Mouse (Mus musculus) cerebellum, adult 11 months (tissue): ENCODE measurements around the gene Tmc7.
A peak's percentile ranks its signal among the peaks of the same experiment; 100 is the strongest.

ENCODE experiments used
- DNase-seq: peaks from one replicate; pipeline ENCODE4 v3.0.0; 2022

The Tmc7 gene

DNA sequence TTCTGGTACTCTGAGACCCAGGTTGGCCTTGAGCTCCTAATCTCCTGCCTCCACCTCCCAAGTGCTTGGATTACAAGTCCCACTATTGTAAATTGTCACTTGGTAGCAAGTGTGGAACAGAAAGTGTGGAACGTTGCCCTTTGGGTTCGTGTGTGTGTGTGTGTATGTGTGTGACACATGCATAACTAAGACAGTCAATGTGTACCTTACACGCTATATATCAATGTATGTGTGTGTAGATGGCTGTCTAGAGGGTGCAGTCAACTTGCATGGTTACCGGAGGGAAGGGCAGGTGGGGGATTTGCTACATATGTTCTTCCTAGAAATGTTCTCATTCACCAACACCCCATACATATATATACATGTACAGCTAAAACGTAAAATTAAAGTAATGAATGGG, 390 bp upstream of the Tmc7 start:
- no peak for DNase-seq

DNA sequence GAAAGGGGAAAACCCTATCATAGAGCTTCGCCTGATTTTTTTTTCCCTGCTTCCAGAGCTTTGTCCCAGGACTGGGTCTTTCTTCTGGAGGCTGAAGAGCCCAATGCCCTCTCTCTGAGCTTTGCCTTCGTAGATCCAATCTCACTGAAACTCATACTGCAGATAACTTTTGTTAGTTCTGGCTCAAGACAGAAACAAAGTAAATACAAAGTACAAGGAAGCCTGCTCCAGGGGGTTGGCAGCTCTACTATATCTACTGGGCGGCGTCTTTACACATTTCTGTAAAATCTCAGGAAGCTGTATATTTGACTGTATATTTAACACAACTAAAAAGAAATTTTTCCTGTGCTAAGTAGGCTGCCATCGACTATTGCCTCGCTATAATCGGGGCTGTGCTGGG, 715 bp downstream of the Tmc7 start:
- no peak for DNase-seq

DNA sequence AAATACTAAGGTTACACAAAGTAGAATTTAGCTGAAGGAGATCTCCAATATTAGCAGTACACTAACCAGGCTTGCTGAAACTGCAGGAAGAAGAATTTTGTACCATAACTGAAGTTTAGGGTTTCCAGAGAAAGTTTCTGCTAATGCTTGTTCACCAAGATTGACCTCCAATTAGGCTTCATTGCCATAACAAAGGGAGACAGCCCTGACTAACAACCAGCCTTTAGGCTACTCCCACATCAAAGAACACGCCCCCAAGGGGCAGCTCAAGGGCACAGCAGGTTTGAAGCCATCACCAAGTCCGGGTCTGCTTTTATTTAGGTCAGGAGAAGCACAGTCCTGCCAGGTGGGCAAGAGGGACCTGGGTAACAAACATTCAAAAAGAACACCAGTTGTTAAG, 4.6 kb downstream of the Tmc7 start:
- DNase-seq, result no peak

DNA sequence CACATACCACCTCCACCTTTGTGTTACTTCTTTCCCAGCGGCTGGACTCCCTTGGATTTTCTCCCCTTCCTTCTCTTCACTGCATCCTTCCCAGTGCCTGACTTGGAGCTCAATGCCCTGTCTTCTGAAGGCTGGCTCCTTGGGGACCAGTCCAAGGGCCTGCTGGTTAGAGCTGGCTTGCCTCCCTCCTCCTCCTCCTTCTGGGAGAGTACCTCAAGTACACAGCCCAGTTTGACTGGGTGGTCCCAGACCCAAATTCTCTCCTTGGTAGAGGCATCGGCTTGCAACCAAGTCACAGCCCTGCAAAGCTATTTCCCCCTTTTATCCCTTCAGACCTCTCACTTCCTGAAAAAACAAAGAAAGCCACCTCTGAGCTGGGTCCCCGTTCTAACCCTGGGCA, 6.3 kb downstream of the Tmc7 start:
- no peak for DNase-seq

DNA sequence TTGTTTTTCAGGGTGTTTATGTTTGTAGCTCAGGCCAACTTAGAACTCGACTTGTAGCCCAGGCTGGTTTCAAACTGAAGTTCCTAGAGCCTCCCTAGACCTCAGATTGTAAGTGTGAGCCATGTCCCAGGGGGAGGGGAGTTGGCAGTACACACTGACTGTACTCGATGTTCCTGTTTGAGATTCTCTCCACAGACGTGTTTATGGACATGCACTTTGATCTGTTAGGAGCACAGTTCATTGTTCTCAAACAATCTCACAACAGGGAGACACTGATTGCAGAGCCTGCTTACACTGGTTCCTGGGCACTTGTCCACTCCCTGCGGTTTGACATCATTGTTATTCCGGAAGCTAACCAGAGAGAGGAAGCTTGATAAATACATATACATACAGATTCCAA, 12.5 kb downstream of the Tmc7 start:
- no peak for DNase-seq

DNA sequence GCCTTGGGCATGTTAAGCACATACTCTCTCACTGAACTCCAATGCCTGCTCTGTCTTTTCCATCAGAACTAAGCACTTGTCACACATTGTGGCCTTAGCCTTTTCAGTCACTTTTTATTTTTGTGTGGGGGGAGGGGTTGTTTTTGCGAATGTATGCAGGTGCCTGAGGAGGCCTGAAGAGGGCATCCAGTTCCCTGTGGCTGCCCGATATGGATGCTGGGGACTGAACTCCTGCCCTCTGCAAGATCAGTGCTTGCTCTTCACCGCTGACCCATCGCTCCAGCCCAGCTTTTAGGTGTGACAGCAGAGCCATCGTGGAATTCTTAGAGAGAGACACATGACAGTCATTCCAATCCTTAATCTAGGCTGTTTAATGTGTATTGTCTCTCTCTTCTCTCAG, 13.2 kb downstream of the Tmc7 start:
- DNase-seq, result no peak

DNA sequence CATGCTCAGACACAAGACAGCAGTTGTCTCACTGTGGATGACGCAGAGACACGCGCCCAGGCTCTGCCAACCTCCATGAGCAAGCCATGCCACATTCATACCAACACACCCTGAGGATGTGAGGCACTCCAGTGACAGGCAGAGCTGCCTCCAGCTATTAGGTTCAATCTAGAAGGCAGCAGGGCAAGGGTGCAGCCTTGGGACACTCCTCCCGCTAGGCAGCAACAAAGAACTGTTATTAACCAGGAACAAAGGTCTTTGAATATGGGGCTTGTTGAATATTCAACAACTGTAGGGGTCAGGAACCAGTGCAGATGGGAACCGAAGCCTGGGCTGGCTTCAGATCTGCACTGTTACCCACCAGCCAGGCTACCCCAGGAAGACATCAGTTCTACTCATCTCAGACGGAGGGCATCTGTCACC, 15.4 kb downstream of the Tmc7 start:
- no peak for DNase-seq

DNA sequence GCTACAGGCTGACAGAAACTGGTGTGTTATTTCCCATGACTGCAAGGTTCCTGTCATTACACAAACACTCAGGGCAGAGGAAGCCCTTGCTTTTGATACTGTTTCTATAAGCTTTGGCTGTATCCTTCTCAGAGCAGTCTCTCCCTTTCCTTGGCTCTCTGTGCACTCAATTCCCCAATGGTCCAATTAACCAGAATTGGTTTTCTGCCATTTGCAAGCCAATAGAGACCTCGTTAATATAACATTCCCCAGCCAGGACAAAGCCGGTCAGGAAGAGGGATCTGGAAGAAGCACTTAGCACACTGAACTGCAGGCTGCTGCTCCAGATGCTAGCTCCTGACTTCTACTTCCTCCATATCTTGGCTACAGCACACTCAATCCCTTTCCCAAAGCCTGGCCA, 30.2 kb downstream of the Tmc7 start:
- no peak for DNase-seq

DNA sequence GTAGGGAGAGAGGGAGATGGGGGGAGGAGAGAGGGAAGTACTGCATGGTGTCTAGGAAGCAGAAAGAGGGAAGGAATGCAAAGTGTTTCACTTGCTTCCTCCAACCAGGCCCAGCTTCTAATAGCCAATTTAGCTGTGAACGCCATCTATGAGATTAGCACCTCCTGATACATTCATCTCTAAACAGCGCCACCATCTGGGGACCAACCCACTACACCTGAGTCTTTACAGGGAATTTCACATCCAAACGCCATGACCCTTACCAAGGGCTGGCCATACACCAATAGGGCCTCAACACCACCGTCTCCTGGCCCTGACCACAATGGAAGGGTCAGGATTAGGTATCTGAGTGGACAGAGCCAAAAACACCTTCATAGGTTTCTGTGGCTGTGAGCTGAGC, 30.7 kb downstream of the Tmc7 start:
- no peak for DNase-seq

DNA sequence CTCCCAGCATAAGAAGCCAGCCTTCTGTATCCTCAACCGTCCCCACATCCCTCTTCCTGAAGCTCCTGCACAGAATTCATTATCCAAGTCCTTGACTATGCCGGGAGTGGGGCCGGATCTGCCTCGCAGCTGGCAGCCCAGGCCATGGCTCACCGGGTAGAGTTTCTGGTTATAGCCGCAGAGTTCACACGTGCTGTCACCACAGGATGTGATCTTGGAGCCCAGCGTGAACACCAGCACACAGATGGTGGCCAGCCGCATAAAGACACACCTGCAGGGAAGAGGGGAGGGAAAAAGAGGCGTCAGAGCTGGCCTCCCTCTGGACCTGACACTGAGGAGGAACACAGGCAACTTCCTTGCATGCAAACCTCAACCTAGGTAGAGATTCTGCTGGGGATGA, 37.1 kb downstream of the Tmc7 start:
- no peak for DNase-seq

DNA sequence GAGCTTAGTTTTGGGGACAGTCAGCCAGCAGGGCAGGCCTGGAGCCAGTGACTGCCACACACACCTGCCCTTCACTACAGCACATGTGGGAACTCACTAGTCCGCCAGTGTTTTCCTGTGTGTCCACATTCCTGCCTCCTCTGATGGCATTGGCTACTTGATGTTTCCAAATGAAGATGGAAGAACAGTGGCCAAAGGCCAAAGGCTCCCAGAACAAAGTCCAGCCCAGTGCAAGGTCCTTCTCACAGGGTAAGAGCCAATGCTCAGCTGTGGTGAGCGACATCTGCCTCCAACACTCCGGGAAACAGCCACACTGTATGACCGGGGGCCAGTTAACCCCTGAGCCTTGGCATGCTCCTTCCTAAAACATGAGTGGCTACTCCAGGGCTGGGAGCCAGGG, 40.4 kb downstream of the Tmc7 start:
- DNase-seq, result no peak

DNA sequence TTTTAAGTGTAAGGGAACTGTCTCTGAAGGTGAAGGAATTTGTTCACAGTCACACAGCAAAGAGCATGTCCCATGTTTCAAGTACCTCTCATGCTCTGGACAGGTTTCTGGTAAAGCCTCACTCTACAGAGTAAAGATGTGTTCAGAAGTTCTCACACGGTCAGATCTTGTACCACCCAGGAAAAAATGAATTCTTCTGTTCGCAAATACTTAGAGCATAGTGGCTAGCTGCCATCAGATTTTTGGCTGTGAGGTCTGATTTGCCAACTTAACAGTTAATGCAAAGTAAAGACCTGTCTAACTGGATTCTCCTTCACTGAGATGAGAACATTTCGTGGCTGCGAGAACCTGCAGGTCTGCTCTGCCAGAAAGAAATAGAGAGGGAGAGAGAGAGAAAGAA, 49.5 kb downstream of the Tmc7 start:
- no peak for DNase-seq

DNA sequence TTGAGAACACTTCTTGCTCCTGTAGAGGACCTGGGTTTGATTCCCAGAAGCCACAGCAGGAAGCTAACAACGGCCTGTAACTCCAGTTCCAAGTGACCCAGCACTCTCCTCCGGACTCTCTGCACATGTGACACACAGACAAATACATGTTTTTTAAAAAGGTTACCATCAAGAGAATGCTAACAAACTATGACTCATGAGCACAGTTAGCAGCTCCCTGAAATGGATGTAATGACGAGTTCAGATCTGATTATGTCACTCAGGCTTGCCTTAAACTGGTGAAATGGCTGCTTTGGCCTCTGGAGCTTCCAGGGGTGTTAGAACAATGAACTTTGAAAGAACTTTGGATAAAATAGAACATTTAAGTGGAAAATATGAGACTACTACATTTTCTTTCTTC, 50.2 kb downstream of the Tmc7 start:
- DNase-seq, result no peak

DNA sequence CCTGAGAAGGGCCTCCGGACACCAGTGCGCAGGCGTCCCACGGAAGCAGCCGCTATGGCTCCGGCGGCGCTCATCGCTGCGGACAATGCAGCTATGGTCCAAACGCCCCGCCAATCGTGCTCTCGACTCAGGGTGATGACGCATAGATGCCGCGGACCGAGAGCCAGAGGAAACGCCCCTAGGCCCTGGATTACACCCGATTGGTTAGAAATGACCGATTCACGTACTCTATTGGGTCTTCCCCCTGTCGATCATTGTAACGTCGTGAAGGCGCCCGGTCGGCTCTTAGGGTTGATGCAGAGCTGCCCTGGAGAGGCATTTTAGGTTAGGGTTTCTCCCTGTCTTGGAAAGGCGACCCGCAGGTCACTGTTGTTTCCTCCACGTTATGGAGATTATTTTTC, 51.4 kb downstream of the Tmc7 start, which contains the start of gene Coq7:
TSS of gene Coq7 (minus strand) at position 179 of the 401 bp plus-strand sequence.
- peak; percentile 95 for DNase-seq

DNA sequence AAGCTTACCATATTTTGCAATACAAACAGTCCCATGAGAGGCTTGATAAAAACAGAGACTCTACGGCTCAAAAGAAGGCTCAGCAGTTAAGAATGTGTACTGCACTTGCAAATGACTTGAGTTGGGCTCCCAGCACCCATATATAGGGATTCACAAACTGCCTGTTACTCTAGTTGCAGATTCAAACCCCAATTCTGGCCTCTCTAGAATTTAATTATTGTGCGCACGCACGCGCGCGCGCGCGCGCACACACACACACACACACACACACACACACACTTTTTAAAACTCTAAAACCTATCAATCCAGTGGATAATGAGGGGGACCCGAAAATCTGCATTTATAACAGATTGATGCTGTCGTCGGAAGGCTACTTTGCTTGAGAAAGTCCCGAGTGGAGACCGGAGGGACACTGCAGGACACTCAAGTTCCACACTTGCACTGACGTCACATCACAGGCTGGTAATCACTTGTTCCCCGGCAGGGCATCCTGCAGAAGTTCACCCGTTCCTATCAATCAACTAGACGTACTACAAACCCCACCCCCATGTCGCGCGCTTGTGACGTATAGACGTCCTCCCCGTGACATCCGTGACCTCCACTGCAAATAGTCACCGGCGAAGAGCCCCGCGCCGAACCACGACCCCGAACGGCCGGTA, 51.9 kb downstream of the Tmc7 start:
- DNase-seq, result peak; percentile 96

DNA sequence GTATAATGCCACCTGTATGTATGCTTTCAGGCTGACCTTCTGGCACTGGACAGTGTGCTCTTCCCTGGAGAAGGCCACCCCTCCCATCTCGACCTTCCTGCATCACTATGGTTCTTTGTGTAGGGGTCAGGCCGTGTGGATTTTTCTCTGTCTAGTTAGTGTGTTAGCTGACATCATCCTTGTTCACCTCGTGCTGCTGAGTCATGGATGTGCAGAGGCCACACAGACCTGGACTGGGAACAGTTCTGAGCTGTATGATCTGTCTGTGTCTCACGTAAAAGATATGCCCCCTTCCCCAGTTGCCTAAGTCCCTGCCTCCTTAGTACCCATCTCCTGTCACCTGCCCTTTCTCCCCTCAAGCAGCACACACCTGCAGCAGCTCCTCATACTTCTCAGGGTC, 57.6 kb downstream of the Tmc7 start:
- DNase-seq, result no peak

DNA sequence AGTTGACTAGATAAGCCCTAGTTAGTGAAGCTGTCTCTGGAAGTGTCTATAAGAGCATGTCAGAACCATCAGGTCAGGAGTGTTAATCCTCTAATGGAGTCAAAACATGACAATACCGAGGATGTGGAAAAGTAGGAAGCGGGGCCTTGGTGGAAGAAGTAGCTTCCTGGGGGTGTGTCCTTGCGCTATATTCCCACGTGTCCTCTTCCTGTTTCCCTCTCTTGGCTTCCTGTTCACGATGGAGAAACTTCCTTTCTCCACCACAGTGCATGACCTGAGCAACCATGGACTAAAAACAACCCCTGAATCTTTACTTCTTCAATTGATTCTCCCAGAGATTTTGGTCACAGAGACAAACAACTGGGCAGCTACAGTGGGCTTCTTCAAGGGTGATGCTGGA, 62.5 kb downstream of the Tmc7 start:
- DNase-seq, result no peak

DNA sequence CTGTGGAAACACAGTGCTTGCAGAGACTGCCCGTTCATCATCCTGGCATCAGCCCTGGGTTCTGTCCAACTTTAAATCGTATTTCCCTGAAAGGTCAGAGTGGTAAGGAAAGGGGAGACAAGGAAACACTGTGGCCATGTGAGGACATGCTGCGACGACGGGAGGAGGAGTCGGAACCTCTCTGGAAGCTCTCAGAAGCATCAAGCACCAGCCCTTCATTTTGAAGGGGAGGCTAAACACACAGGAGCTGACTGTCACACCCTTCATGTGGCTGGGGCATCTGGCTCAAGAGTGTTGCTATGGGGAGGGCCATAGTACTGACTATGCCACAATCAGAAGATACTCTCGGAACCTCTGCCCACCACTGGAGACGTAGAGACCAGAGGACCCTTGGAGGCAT, 64.9 kb downstream of the Tmc7 start:
- DNase-seq, result no peak

DNA sequence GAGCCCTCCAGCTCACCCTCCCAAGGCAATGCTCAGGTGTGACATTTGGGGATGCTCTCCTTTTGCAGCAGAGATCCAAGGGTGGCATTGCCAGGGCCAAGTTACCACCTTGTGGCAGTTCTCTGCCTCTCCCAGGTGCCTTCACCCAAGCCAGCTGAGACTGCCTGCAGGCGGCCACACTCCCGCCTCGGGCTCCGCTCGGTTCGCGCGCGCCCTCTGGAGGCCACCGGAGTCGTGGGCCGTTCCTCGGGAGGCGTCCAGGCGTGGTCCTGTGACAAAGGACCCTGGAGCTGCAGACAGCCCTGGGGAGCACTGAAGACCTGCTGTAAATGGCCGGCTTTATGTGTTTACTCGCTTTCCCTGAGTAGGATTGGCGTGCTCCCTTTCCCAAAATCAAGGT, 65.8 kb downstream of the Tmc7 start:
- peak; percentile 53 for DNase-seq

DNA sequence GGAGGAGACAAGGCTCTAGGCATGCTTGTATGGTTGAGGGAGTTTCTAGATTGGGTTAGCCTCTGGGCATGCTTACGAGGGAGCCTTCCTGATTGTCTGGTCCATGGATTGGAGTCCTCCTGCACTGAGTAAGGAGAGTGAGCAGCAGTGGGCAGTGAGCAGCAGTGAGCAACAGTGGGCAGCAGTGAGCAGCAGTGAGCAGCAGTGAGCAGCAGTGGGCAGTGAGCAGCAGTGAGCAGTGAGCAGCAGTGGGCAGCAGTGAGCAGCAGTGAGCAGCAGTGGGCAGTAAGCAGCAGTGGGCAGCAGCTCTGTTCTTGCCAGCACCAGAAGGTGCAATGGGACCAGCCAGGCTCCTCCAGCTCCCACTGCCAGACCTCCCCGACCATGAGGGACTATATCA, 66.7 kb downstream of the Tmc7 start:
- no peak for DNase-seq

DNA sequence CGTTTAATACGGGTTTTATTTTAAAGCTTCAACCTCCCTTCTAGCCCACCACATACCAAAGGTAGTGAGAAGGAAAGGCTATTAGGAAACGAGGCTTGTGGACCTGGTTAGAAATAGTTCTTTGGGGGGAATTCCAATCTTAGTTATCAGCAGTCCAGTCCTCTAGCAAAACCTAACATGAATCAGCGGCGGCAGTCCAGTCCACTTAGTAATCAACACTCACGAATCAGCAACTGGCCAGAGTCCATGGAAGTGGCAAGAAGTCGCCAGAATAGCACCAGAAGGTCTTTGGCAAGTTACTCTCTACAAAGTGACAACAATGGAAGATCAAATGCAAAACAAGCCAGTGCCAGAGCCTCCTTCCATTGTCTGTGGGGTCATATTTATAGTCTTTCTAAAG, 76.0 kb downstream of the Tmc7 start:
- no peak for DNase-seq

DNA sequence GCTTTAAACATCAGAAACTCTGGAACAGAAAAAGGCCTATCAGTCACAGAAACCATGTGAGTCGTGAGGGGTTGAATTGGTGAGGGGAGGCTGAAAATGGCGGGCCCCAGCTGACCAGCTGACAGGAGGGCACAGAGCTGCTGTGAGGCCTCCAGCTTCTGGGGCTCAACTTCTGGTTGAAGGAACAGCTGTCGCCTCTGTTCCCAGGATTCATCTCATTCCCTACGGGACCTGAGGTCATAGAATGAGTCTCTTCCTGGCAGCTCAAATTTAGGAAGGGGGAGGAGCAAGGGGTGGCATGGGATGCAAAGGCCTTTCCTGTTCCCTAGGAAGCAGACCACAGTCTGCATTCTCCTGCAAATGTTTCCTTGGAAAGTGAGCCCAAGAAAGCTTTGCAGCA, 80.7 kb downstream of the Tmc7 start:
- DNase-seq, result no peak

DNA sequence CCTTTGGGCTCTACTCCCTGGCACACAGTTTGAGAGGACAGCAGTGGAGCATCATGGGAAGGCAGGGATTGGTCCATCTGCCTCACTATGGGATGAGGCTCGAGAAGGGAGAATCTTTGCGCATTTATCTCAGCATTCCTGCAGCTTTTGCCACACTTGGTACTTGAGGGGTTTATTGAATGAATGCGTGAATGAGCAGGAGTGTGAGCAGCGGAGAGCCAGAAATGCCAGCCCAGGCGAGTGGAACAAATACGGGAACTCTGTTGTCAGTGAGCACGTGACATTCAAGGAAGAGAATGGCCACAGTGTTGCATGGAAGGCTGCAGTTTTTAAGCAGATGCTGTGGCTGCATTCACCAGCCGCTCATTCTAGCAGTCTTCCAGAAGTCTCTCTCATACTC, 82.2 kb downstream of the Tmc7 start:
- DNase-seq, result no peak

DNA sequence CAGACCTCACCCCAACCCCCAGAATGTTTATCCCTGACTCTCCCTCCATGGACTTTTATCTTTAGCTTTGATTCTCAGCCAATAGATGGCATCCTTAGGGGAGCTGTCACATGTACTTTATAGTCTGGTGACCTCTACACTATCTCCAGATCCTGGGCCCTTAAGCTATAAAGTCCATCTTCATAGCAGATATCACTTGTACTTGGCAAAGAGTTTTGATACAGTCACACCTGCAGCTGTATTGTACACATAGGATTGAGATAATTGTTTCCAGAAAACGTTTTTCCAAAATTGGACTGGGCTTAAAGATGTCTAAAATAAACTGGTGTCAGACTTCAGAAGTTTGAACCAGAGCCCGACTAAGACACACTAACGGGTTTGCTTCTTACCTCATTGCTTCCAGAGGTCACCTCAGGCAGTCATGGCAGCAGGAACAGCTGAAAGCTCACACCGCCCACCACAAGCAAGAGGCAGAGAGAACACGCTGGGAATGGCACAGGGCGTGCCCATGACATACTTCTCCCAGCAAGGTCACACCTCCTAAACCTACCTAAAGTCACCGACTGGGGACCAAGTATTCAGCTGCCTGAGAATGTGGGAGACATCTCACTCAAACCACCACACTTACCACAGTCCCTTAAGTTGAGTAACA, 84.6 kb downstream of the Tmc7 start:
- DNase-seq, result no peak
